Mouse (Mus musculus) C2C12 (cell line): ENCODE results near the gene Commd1.

Experiments
- CEBPB ChIP-seq: IDR thresholded peaks from one replicate; pipeline ENCODE4 v1.6.1; 2011; ENCODE audit warnings: low read depth, mild to moderate bottlenecking, control low read depth, moderate library complexity
- CTCF ChIP-seq: IDR thresholded peaks from one replicate; pipeline ENCODE4 v1.5.1; 2011; ENCODE audit not compliant: control insufficient read depth, insufficient read depth, insufficient read length
- FOSL1 ChIP-seq: IDR thresholded peaks from one replicate; pipeline ENCODE4 v1.8.0; 2011; ENCODE audit warnings: mild to moderate bottlenecking, low read length; ENCODE audit not compliant: poor library complexity, insufficient read depth, severe bottlenecking
- MAX ChIP-seq: IDR thresholded peaks from one replicate; pipeline ENCODE4 v1.6.1; 2011; ENCODE audit warnings: mild to moderate bottlenecking, control low read depth
- MYOD1 ChIP-seq: IDR thresholded peaks from one replicate; pipeline ENCODE4 v1.6.1; 2011; ENCODE audit warnings: low read depth; ENCODE audit not compliant: control insufficient read depth, insufficient read length
- MYOG ChIP-seq: IDR thresholded peaks from one replicate; pipeline ENCODE4 v1.6.1; 2011; ENCODE audit not compliant: control insufficient read depth, insufficient read length; ENCODE audit errors: extremely low read depth
- USF1 ChIP-seq: IDR thresholded peaks from one replicate; pipeline ENCODE4 v1.6.1; 2011; ENCODE audit warnings: low read depth, mild to moderate bottlenecking, control low read depth, moderate library complexity

DNA sequence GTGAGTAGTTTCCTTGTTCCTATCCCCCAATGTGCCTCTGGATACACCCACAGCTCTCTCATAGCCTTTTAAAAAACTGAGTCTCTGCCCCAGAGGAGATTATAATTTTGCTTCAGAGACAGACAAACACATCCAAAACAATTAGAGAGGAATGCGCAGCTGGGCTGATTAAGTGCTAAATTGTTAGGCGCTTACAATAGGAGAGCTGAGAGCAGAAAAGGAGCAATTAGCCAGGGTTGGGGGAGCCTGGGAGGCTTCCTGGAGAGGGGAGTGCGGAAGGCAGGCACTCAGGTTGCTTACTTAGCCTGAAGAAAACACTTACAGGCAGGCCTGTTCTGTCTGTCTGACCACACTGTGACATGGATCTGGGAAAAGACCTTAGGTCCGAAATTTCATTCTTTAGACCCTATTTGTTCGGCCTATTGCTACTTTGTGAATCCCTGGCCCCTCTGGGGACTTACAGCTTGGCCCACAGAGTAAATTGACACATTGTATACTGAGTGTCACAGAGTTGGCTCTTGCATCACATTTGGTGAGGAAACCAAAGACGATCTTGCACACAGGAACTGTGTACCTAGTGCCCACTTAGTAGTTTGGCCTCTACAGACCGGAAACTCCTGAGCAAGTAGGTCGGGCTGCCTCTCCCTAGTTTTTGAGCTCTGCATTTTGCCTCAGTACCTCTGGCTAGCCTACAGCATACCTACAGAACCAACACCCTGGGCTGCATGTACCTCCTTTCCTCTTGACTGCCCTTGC lies 117.7 kb downstream of the Commd1 start:
- TF ChIP-seq CTCF (no peak), MYOG (no peak), MAX (no peak), USF1 (no peak), CEBPB (no peak), MYOD1 (no peak), FOSL1 (no peak)
